Mouse (Mus musculus) NIH3T3 (cell line): ENCODE results near the gene Olfr1493-ps1.

Experiments used
- DNase-seq: peaks from one replicate; pipeline ENCODE4 v3.0.0-alpha.2; 2012; ENCODE audit warnings: low read depth

The Olfr1493-ps1 gene

GRCm38 (mm10) chr19:13722978-13723377, at the start of gene Olfr1493-ps1:
Olfr1493-ps1 (plus strand) TSS chr19:13723278.
- DNase-seq = no peak

GRCm38 (mm10) chr19:13696968-13697367, 26.1 kb upstream of the Olfr1493-ps1 start, which contains the start of gene Olfr1491:
Olfr1491 (plus strand) TSS chr19:13697268.
- no peak for DNase-seq

GRCm38 (mm10) chr19:13739428-13739827, 16.4 kb downstream of the Olfr1493-ps1 start, which contains the start of gene Olfr1494:
Olfr1494 (plus strand) TSS chr19:13739728.
- no peak for DNase-seq

- DNase-seq = no peak
Measured at GRCm38 (mm10) chr19:13749366-13749765, 26.3 kb downstream of the Olfr1493-ps1 start.

GRCm38 (mm10) chr19:13764306-13764705, 41.2 kb downstream of the Olfr1493-ps1 start, which contains the start of gene Olfr1495:
Olfr1495 (plus strand) TSS chr19:13764606.
- DNase-seq = no peak

GRCm38 (mm10) chr19:13768565-13769276, 45.6 kb downstream of the Olfr1493-ps1 start:
- DNase-seq = no peak

GRCm38 (mm10) chr19:13777578-13777977, 54.5 kb downstream of the Olfr1493-ps1 start, which contains the start of gene Olfr1496:
Olfr1496 (plus strand) TSS chr19:13777878.
- DNase-seq = no peak
